Mouse (Mus musculus) erythroblast, embryonic 14.5 days (primary cell): ENCODE data around the gene Hbs1l.

ENCODE experiments used
- GATA1 ChIP-seq: IDR thresholded peaks from 2 replicates; pipeline ENCODE4 v1.6.1; 2012; ENCODE audit warnings: low read length, inconsistent platforms, mixed read lengths
- TAL1 ChIP-seq: IDR thresholded peaks from 3 replicates; pipeline ENCODE4 v1.6.1; 2012; ENCODE audit warnings: low read length, inconsistent platforms, mixed read lengths

DNA sequence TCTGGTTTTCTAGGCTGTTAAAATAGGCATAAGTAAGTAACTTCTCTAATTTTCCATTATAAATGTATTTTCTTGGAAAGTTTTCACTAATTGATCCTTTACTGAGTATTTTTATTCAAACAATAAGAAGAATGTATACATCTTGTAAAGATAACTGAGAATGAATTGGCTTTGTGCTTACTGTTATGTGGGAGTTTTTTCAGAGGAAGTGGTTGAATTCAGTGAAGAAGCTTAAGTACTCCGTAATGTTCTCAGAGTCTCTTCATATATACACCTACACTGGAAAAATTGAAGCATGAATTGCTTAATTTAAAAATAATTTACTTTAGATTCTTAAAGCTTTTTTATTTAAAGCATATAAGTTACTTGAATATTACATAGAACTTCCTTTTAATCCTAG, 23.2 kb downstream of the Hbs1l start:
- TF ChIP-seq TAL1 (no peak), GATA1 (no peak)
